Mouse (Mus musculus): Measurements from ENCODE around the gene Mettl21a.
"Not testable (repeated sequence)": the region's sequence is repeated elsewhere in the genome, so short reads cannot be mapped to it uniquely, and the experiment has no call there.

The Mettl21a gene

DNA sequence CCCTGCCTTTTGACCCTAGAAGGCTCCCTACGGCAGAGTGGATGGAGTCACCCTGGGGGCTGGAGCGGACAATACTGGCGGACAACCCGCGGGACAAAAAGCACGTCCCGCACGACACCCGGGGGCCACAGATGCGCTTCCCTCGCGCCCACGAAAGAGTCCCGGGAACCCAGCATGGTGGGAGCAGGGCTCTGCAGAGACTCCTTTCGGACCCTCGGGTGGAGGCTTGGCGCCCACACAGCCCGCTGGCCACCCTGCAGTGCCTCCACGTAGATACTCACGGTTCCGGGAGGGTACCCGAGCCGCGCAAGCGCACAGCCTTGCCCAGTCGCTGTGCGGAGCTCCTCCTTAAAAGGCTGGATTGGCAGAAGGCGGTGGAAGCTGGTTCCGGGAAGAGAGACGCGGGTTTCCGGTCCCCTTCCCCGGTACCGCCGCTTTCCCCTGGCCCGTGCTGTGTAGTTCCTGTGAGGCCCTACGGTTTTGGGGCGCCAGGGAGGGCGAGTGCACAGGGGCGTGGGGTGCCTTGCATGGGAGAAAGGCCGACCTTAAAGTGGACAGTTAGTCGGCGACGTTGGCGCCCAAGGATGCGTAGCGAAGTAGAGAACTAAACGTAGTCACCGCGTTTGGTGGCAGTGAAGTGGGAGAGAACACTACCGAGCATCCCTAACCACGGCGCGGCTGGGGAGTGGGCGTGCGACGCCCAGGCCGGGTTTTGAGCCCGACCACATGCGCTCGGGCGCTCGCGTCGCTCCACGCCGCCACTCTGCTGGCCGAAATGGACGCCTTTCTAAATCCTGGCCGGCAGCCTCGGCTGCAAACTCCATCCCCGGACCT, at the start of gene Mettl21a:
Gene Mettl21a, minus strand, starts transcription at position 362 of the 834 bp plus-strand sequence.
- DNase-seq (ENCODE audit: low spot score), result peak; percentile 90

DNA sequence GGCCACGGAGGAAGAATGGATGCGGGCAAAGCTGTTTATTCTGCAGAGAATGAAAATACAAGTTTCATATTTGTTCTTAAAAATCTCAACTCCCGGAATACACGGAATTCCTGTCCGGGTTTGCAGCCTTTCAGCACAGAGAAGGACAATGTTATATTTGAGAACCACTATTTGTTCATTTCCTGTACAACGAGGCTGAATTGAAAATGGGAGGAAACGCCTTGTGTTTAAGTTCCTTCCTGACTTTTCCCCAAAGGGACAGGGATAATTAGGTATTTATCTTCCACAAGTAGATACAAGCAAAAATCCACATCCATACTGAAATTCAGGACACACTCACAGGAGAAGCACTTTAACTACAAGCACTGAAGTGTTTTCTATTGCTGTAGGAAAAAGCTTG, 41.8 kb upstream of the Mettl21a start:
- no peak for DNase-seq (ENCODE audit: low spot score)

DNA sequence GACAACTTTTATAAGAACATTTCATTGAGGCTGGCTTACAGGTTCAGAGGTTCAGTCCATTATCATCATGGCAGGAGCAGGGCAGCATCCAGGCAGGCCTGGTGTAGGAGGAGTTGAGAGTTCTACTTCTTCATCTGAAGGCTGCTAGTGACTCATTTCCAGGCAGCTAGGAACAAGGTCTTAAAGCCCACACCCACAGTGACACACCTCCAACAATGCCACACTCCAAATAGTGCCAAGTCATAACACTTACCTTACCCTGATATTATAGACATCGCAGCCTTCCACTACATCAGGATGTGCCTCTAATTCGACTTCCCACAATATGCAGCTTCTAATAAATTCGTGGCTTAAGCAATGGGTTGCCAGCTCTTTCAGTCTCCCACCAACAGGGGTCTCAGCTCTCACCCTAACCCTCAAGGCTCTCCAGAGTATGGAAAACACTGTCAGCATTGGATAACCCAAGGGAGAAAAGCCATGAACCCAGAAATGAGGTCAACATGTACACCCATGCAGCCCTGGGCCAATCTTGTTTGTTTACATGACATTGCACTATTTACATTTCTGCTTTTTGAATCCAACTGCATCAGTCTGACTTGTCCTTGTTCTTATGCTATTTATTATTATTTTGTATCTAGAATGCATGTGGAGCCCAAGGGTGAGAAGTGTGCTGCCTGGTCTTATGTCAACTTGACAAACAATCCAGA, 39.5 kb upstream of the Mettl21a start:
- DNase-seq (ENCODE audit: low spot score), result no peak

DNA sequence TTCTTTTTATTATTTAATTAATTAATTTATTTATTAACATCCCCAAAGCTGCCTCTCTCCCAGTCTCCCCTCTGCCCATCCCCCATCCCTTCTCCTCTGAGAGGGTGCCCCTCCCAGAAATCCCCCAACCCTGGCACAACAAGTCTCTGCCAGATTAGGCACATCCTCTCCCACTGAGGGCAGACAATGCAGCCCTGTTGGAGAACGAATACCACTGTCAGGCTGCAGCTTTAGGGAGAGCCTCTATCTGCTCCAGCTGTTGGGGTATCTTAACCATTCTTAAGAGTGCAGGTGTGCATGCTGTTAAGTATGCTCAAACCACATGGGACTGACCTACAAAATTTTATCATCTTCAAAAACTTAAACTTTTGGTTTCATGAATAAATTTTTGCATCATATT, 38.4 kb upstream of the Mettl21a start:
- no peak for DNase-seq (ENCODE audit: low spot score)

DNA sequence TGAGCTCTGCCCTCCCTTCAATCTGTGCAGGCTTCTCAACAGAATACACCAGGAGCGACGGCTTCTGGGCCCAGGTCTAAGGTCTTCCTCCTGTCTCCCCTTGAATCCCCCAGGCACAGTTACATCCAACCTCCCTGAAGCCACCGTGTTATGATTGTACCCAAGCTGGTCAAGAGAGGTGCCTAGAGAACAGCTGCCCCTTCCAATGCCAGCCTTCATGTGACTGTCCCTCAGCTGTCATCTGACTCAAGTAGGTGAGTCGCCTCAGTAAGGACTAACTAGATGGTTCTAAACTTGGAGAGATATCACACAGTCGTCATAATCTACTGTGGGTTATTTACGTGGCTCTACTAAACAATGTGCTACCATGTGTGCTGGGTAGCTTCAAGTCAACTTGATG, 36.7 kb upstream of the Mettl21a start:
- no peak for DNase-seq (ENCODE audit: low spot score)

DNA sequence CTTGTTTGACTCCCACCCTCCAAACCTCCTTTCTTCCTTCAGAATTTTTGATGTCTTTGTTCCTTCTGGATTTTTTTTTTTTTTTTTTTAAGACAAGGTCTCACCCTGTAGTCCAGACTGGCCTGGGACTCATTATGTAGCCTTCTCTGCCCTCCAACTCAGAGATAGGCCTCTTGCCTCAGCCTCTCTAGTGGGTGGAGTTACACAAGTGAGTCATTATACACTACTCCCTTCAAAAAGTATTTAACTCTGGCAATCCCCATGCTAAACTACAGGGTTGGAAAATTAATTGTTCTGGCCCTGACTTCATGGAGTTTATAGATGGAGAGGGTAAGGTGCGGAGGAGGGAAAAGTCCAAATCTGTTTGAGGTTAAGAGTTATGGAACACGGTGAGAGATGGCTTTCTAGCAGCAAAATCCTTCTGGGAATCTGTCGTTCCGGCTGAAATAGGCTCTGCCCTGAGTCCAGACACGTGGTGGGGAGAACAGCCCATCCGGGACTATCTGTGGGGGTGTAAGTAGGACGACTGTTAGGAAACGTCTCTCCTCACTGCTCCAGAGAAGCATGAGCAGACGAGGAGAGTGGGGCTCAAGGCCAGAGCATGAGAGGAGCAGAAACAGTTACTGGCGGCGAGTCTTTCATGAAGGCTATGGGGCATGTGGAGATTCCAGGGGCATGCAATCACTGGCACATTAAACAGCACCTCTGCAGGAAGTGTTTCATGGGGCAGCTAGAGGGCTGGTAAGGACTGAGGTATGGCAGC, 32.5 kb upstream of the Mettl21a start:
- DNase-seq (ENCODE audit: low spot score), result peak; percentile 13

DNA sequence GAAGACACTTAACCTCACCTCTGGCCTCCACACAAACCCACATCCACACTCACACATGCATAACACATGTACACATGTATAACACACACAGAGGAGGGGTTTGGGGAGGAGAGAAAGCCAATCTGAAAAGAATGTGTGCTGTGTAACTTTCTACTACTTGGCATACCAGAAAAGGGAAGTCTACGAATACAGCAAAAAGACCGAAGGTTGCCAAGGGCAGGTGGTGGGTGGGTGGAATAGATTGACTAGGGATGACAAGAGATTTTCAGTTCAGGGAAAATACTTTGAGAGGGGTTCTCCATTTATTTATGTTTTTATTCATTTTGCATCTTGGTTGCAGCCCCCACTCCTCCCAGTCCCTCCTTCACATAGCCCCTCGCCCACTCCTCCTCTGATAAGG, 27.5 kb upstream of the Mettl21a start:
- no peak for DNase-seq (ENCODE audit: low spot score)

DNA sequence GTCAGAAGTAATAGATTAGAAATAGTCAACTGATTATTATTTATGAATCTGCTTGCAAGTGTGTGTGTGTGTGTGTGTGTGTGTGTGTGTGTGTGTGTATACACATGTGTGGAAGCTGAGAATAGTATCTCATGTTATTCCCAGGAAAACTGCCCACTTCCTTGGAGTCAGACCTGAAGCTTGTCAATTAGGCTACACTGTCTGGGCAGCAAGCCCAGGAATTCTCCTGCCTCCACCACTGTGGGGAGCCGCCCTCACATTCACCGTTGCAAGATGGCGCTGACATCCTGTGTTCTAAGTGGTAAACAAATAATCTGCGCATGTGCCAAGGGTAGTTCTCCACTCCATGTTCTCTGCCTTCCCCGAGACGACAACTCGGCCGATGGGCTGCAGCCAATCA, 25.5 kb upstream of the Mettl21a start:
- not testable (repeated sequence) for DNase-seq (ENCODE audit: low spot score)

DNA sequence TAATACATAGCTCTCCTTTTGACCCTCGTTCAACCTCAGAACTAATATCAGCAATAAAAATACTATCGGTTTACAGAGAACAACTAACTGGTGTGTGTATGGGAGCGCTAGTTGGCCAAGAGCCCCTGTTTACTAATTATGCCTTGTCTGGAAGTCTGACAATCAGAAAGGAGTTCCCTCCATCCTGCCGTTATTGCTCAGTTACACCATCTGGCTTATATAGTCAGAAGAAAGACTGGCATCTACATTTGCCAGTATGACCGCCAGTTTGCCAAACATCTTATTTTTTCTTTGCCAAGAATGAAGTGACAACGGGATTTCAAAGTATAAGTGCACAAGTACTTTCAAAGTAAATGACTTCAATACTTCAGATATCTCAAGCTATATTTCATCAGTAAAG, 24.0 kb upstream of the Mettl21a start:
- DNase-seq (ENCODE audit: low spot score), result no peak

DNA sequence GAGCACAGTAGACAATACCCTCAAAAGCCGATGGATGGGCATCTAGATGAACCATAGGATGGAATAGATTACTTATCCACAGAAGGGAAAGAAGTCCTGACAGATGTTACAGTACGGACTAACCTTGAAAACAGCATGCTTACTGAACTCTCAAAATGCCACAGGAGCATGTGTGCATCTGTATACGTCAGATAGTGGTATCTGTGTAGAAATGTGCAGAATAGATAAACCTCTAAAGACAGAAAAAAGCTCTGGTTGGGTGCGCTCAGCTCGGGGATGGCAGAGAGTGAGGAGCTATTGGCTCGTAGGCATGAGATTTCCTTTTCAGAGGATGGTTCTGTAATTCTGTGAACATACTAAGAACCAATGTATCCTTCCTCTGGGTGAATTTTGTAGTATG, 22.2 kb upstream of the Mettl21a start:
- no peak for DNase-seq (ENCODE audit: low spot score)

DNA sequence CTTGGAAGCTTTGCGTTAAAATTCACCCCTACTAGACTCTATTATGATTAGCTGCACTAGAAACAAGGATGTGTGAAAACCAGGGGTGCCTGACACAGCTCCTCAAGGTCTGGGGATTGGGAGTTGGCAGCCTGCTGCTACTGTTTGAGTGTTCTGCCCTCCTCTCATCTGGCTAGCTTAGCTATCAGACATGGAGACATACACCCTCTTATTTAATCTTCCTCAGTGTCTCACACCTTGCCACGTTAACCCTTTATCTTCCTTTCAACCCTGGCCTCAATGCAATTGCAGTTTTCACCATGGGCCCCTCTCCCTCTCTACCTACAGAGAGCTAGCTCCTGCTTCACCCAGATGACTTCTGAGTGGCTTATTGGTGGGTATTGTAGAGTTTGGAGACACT, 18.6 kb upstream of the Mettl21a start:
- no peak for DNase-seq (ENCODE audit: low spot score)

DNA sequence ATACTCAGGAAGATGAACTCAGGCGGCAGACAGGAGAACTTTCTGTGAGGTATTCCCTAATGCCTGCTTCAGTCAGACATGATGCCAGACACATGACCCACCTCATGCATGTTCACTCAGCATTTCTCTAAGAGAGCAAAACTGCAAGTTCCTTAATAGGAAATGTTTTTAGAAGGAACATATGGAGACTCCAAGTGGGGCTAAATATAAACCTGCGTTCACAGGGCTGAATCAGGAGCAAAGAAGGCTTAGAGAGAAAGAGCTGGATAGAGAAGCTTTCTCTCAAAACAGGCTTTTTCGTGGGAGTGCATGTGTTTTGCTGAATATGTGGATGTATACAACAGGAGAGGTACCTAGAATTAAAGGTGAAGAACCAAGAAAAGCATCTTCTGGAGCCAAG, 16.2 kb upstream of the Mettl21a start:
- DNase-seq (ENCODE audit: low spot score), result no peak

DNA sequence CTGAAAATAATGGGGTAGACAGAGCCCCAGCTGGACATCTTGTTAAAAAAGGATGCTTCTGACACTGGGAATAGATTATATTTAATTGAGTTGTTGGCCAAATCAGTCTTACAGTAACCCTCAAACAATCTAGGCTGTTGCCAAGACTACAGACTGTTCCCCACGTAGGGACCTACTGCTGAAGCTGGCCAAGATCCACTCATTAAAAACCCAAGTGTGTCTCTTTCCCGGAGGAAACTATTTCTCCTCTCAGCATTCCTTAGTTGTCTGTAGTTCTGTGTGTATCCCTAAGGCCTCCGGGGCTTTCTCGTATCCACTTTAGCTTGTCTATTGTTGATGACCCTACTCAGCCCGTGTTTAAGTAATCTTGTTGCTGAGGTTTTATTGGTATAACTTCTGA, 14.5 kb upstream of the Mettl21a start:
- DNase-seq (ENCODE audit: low spot score), result no peak

DNA sequence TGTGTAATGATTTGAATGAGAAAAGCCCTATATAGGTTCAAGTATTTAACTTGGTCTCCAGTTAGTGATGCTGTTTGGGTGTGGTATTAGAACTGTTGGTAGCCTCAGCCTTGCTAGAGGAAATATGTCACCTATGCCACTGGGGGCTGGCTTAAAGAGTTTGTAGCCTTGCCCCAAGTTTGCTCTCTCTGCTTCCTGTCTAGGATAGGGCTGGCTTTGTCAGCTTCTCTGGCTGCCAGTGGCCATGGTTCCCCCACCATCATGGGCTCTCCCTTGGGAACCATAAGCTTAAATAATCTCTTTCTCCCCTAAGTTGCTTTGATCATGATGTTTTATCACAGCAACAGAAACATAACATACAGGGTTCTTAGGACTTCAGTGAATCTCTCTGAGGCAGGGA, 8.2 kb upstream of the Mettl21a start:
- DNase-seq (ENCODE audit: low spot score), result no peak

DNA sequence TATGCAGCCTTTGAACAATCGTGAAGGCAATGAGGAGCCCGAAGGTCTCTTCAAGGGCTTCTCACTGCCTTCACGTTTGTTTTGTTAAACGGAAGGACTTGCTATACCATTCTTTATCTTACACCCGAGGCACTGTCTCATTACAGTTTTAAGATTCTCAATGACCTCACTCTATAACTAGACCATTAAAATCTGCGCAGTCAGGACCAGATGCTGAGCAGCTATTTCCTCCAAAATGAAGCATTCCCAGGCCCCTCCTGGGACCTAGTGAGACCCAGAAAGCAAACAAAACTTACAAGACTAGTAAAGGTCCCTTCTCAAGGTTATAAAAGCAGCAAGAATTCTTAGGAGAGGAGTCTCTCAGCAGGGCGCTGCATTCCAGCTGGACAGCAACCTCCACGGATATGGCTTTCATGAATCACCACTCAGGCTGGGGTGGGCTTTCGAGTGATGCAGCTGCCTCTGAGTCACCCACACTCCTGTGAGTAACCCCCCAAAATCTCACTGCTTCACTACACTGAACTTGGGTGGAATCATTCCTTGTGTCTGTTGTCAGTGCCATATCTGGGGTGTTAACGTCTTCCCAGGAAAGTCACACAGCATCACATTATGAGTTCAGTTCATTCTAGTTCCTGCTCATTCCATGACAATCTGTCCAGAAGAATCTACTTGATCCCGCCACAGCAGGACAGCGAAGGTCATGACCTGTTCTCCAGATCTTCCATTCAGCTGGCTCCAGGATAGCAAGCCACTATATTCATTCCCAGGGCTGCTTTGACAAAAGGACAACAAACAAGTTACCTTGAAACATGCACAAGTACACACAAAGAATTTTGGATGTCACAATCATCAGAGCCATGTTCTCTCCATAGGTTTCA, 6.8 kb upstream of the Mettl21a start:
- no peak for DNase-seq (ENCODE audit: low spot score)

DNA sequence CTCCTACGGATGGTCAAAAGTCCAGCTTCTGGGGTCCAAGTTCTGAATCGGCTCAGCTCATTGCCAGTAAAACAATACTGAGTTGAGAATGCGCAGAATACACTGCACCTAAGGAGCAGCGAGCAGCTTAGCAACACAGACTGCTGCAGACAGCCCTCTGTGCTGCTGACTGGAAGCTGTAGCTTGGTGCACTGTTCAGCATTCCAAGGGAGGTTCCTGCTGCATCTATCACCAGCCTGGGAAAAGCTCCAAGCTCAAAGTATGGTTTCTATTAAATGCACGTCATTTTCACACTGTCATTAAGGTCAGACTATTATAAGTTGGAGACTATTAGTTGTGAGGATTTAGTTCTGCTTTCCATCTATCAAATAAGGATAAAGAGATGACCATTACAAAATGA, 4.1 kb upstream of the Mettl21a start:
- DNase-seq (ENCODE audit: low spot score), result no peak

DNA sequence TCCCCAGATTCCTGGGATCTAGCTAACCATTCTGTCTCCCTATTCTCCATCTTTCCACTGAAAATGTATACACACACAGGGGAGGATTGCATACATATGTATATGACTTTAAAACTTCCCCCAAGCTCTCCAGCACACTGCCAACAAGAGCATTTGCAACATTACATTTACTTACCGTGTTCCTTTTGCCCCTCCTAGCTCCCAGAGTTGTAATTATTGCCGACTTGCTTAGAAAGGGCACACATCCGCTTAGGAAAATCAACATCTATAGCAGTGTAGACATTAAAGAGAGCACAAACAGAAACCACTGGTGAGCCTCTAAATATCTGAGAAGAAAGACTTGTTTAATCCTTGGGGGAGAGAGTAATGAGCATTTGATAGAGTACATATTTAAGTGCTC, 1.2 kb upstream of the Mettl21a start:
- no peak for DNase-seq (ENCODE audit: low spot score)

DNA sequence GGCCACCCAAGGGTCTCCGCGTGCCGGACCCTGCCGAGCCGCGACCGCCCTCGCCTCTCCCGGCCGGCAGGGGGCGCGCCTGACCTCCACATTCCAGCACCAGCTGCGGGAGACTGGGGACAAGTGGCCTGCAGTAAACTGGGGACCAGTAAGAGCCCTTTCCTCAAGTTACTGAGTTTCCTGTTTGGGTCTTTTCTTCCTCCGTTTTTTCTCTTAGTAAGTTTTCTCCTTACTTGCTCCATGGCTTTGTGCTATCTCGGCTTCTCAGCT, 608 bp upstream of the Mettl21a start:
- peak; percentile 88 for DNase-seq (ENCODE audit: low spot score)

DNA sequence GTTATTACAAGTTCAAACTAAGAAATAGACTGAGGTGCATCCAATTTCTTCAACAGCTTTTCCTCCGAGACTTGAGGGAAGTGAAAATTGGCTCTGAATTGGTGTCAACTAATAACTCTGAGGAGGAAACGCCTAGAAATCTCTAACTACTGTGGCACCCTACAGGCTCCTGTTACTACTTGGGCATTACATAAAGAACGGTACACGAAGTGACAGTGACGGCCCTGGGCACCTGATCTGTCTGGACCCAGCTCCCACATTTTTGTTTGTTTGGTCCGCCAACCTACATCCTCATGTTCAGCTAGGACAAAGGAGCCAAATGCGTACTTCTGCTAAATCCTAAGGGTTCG, 536 bp downstream of the Mettl21a start:
- DNase-seq (ENCODE audit: low spot score), result no peak

DNA sequence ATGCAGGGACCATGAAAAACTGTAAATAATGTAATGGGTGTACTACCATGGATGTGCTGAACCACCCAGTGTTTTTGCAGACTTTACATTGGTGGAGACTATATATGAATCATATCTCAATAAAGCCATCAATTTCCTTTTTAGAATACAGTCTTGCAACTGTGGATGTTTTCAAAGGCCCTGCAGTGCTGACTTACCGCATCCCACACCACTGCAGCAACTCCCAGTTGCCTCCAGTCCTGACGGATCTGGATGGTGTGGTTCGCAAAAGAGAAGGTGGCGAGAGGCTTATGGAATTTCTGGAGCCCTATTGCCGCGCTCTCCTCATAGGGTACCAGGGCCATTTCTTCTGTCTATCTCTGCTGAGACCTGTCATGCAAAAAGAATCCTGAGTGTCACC, 966 bp downstream of the Mettl21a start:
- no peak for DNase-seq (ENCODE audit: low spot score)

DNA sequence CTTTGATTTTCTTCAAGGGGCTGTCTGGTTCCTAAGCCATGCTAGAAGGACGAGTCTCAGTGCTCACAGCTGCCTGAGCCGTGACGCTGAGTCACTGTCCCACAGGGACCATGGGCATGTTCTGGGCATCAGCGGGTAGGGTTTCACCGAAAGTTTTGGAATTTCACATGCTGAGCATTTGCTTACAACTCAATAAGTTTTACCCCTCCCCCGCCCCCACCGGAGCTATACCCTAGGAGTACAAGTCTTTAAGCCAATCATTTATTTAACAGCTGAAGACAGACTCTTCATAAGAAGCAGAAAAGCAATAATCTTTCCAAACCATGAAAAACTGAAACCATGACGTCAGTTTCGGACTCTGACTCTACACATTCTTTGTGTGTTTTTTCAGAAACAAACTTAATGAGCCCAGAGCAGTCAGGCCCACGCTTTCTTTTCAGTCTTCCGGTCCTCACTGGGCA, 1.5 kb downstream of the Mettl21a start:
- no peak for DNase-seq (ENCODE audit: low spot score)

DNA sequence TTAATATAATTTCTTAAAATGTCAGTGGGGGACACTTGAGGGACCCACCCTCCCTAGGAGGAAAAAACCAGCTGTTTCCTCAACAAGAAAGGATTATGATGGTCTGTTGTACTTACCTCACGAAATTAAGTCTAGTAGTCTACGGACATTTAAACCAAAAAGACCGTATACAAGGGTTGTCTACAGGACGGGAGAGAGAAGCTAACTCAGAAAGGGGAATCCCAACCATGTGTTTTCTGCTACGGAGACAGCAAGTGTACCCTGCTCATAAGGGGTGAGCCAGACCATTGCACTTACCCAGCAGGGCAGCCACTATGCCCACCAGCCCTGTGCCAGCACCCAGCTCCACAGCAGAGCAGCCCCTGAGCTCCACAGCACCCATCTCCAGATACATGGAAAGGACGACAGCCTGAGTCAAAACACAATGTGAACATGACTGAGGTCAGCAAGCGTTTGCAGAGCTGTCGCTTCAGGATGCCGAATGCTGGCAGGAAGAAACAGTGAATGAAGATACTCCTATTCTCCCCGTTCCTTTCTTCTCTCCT, 2.2 kb downstream of the Mettl21a start:
- no peak for DNase-seq (ENCODE audit: low spot score)
